Mouse (Mus musculus) naive thymus-derived CD4-positive, alpha-beta T cell, adult 5 months (primary cell): ENCODE measurements around the gene Dzip3. TPM values are rescaled to one million over a fixed set of nuclear protein-coding genes. Genes with fewer than 3 reads are reported as not detected.

Source experiments
- polyA plus RNA-seq: library from polyadenylated mRNA; unstranded; fragments of 100-300 nt; shearing (Covaris generic); gene quantifications from one replicate; pipeline ENCODE4 v1.2.1, GENCODE M21; 2017

Gene Dzip3
- polyA plus RNA-seq: 1.7 TPM

DNA sequence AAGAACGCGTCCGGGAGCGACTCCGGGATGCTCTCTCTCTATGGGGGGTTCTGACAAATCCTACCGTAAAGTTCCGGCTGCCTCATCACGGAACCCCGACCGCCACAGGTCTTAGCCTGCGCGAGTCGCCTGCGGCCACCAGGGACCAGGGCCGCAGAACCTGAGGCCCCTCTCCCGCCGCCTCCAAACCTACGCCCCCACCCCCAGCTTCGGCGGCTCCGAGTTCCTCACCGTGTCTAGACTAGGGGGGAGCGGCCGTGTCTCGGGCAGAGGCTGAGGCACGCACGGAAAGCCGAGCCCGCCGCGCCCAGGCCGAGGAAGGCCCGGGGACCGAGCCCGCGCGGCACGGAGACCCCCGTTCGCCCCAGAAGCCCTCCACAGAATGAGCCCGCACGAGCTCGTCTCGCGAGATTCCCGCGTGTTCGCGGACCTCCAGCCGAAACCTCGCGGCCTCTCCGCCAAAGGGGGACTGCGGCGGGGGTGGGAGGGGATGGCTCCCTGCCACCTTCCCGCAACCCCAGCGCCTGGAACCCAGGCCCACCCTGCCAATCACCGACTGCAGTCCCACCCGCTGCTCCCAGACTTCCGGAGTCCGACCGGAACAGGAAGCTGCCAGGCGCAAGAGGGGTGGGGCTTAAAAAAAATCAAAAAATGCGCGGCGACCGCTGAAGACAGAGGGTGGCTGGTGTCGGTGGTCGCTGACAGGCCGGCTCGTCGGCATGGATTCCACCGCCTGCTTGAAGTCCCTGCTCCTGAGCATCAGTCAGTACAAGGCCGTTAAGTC, at the start of gene Dzip3, which contains the start of gene Cip2a:
Gene Dzip3, minus strand, starts transcription at position 607 of the 784 bp plus-strand sequence.
Gene Cip2a, plus strand, starts transcription at position 627 of the 784 bp plus-strand sequence.

Other genes with a start within 250 kb of the Dzip3 start
- 152 TPM for gene Trat1, start 222.1 kb downstream of the Dzip3 start, polyA plus RNA-seq
- gene Retnlb, start 177.3 kb downstream of the Dzip3 start, polyA plus RNA-seq: not detected
- gene Retnla, start 151.6 kb downstream of the Dzip3 start, polyA plus RNA-seq: not detected
- not detected for gene Retnlg, start 121.5 kb downstream of the Dzip3 start, polyA plus RNA-seq
- gene Cip2a, start within 50 bp of the Dzip3 start, polyA plus RNA-seq: 2.2 TPM
- gene Myh15, start 63.3 kb upstream of the Dzip3 start, polyA plus RNA-seq: not detected